Mouse (Mus musculus) midbrain, postnatal 0 days (tissue): ENCODE results near the gene Kif2b. TPM values are rescaled to one million over a fixed set of nuclear protein-coding genes. Genes with fewer than 3 reads are reported as not detected.

ENCODE experiments used
- ATAC-seq: fragments of 200-750 bp; cut with Nextera tagmentation; 2 replicates; pipeline ENCODE4 v1.8.0; 2017; ENCODE audit warnings: moderate number of reproducible peaks, mild to moderate bottlenecking, moderate TSS enrichment, moderate library complexity; ENCODE audit not compliant: low FRiP score
- DNase-seq: peaks from one replicate; pipeline ENCODE4 v3.0.0-alpha.2; 2015; ENCODE audit warnings: low spot score
- H3K27ac ChIP-seq: fragments of 300-500 bp; sonication (generic); 2 replicates; pipeline ENCODE4 v1.5.1; 2014; ENCODE audit warnings: low read depth, mild to moderate bottlenecking, low read length, mixed read lengths
- H3K27me3 ChIP-seq: fragments of 300-500 bp; sonication (generic); 2 replicates; pipeline ENCODE4 v1.6.1; 2014; ENCODE audit warnings: low read length, control low read depth, mixed read lengths; ENCODE audit not compliant: insufficient read depth
- H3K36me3 ChIP-seq: fragments of 300-500 bp; sonication (generic); 2 replicates; pipeline ENCODE4 v1.6.1; 2014; ENCODE audit warnings: low read length, control low read depth, mixed read lengths; ENCODE audit not compliant: insufficient read depth
- H3K4me1 ChIP-seq: fragments of 300-500 bp; sonication (generic); 2 replicates; pipeline ENCODE4 v1.6.1; 2014; ENCODE audit warnings: mild to moderate bottlenecking, control low read depth, antibody characterized with exemption, low read length, mixed read lengths; ENCODE audit not compliant: insufficient read depth
- H3K4me2 ChIP-seq: fragments of 300-500 bp; sonication (generic); 2 replicates; pipeline ENCODE4 v1.6.1; 2014; ENCODE audit warnings: low read depth, mild to moderate bottlenecking, low read length, mixed read lengths; ENCODE audit not compliant: poor library complexity, severe bottlenecking
- H3K4me3 ChIP-seq: fragments of 300-500 bp; sonication (generic); 2 replicates; pipeline ENCODE4 v1.5.1; 2014; ENCODE audit warnings: low read depth, mild to moderate bottlenecking, low read length, moderate library complexity
- H3K9ac ChIP-seq: fragments of 300-500 bp; sonication (generic); replicated peaks from 2 replicates; pipeline ENCODE4 v1.6.1; 2014; ENCODE audit warnings: mild to moderate bottlenecking, low read length, moderate library complexity, mixed read lengths; ENCODE audit not compliant: poor library complexity, severe bottlenecking
- H3K9me3 ChIP-seq: fragments of 300-500 bp; sonication (generic); 2 replicates; pipeline ENCODE4 v1.6.1; 2016; ENCODE audit warnings: low read length, control low read depth
- CTCF ChIP-seq: IDR thresholded peaks from 2 replicates; pipeline ENCODE4 v1.5.1; 2016; ENCODE audit warnings: antibody characterized with exemption, mild to moderate bottlenecking
- WGBS: fragments of 180-500 bp; shearing (Covaris S2); extraction: QIAGEN DNeasy Blood & Tissue Kit; methylation state at CpG from one replicate; pipeline ENCODE4 v1.1.7; 2014; 5-methylcytosine and 5-hydroxymethylcytosine counted together
- polyA plus RNA-seq: library from polyadenylated mRNA; unstranded; fragments of >200 nt; fragmentation: Nextera tagmentation; extraction: Ambion mirVana; gene quantifications from 2 replicates; pipeline ENCODE4 v1.2.1, GENCODE M21; 2015
- total RNA-seq: library from RNA; depleted of rRNA; stranded (reverse); fragments of >200 nt; gene quantifications from 2 replicates; pipeline ENCODE4 v1.2.3, GENCODE M21; 2014; rRNA removed

Kif2b gene
- not detected in 2 replicates for total RNA-seq
- polyA plus RNA-seq: not detected in 2 replicates

- WGBS: 89% methylated on average over 9 of the region's 9 CpGs
- Histone ChIP-seq H3K9ac (no peak within 1 kb of the TSS), H3K4me3 (no peak within 1 kb of the TSS), H3K9me3 (no peaks in the 10 kb centered on the region), H3K36me3 (no peaks in the 10 kb centered on the region), H3K4me1 (no peaks in the 10 kb centered on the region), H3K27me3 (no peaks in the 10 kb centered on the region), H3K27ac (no peak within 1 kb of the TSS), H3K4me2 (no peak within 1 kb of the TSS)
- TF ChIP-seq CTCF: no peak
- ATAC-seq: no peak
- no peak for DNase-seq
Observed at GRCm38 (mm10) chr11:91577317-91577716, at the start of gene Kif2b. Gene Kif2b, minus strand, starts transcription at chr11:91577558.

GRCm38 (mm10) chr11:91593088-91593487 is 15.7 kb upstream of the Kif2b start:
- no peak for ATAC-seq

GRCm38 (mm10) chr11:91576856-91577255 is 502 bp downstream of the Kif2b start:
- Histone ChIP-seq H3K4me3 (no peak overlapping the region), H3K9ac (no peak overlapping the region), H3K4me2 (no peak overlapping the region), H3K4me1 (no peaks in the 10 kb centered on the region), H3K36me3 (no peaks in the 10 kb centered on the region), H3K9me3 (no peaks in the 10 kb centered on the region), H3K27ac (no peak overlapping the region), H3K27me3 (no peaks in the 10 kb centered on the region)
- DNase-seq (no peak), ATAC-seq (no peak)
- no peak for TF ChIP-seq CTCF
- 82% methylated on average over 19 of the region's 19 CpGs for WGBS

More at GRCm38 (mm10) chr11:91593088-91593487, 15.7 kb upstream of the Kif2b start:
- no peaks in the 10 kb centered on the region for H3K9me3 ChIP-seq
- H3K27ac ChIP-seq: no peak overlapping the region
- H3K36me3 ChIP-seq: no peaks in the 10 kb centered on the region
- no peak overlapping the region for H3K4me3 ChIP-seq
- no peak overlapping the region for H3K4me2 ChIP-seq
- no peak for TF ChIP-seq CTCF
- no peaks in the 10 kb centered on the region for H3K4me1 ChIP-seq
- no peaks in the 10 kb centered on the region for H3K27me3 ChIP-seq
- H3K9ac ChIP-seq: no peak overlapping the region
- 71% methylated on average over 3 of the region's 3 CpGs for WGBS
- peak; percentile 21 for DNase-seq

- DNase-seq (no peak), ATAC-seq (no peak)
- Histone ChIP-seq H3K4me2 (no peak overlapping the region), H3K27me3 (no peaks in the 10 kb centered on the region), H3K9me3 (no peaks in the 10 kb centered on the region), H3K4me3 (no peak overlapping the region), H3K36me3 (no peaks in the 10 kb centered on the region), H3K27ac (no peak overlapping the region), H3K9ac (no peak overlapping the region), H3K4me1 (no peaks in the 10 kb centered on the region)
- no peak for TF ChIP-seq CTCF
- 89% methylated on average over 8 of the region's 8 CpGs for WGBS
Observed at GRCm38 (mm10) chr11:91575406-91575805, 2.0 kb downstream of the Kif2b start.

GRCm38 (mm10) chr11:91574477-91574876 is 2.9 kb downstream of the Kif2b start:
- WGBS: 70% methylated on average over 3 of the region's 3 CpGs
- H3K27ac ChIP-seq: no peak overlapping the region
- DNase-seq: no peak

GRCm38 (mm10) chr11:91530737-91531136 is 46.6 kb downstream of the Kif2b start:
- Histone ChIP-seq H3K9ac (no peak overlapping the region), H3K27ac (no peak overlapping the region), H3K4me1 (no peaks in the 10 kb centered on the region), H3K36me3 (no peaks in the 10 kb centered on the region), H3K27me3 (no peaks in the 10 kb centered on the region), H3K4me2 (no peak overlapping the region), H3K9me3 (no peaks in the 10 kb centered on the region), H3K4me3 (no peak overlapping the region)
- WGBS: 74% methylated on average over 4 of the region's 4 CpGs
- peak; percentile 42 for DNase-seq
- TF ChIP-seq CTCF: no peak
- no peak for ATAC-seq

More at GRCm38 (mm10) chr11:91574477-91574876, 2.9 kb downstream of the Kif2b start:
- Histone ChIP-seq H3K36me3 (no peaks in the 10 kb centered on the region), H3K4me2 (no peak overlapping the region), H3K4me3 (no peak overlapping the region), H3K27me3 (no peaks in the 10 kb centered on the region), H3K4me1 (no peaks in the 10 kb centered on the region), H3K9me3 (no peaks in the 10 kb centered on the region), H3K9ac (no peak overlapping the region)
- ATAC-seq: no peak
- TF ChIP-seq CTCF: no peak
